Mouse (Mus musculus): ENCODE data around the gene Scyl3.

The Scyl3 gene

GRCm38 (mm10) chr1:163931801-163932200 is 2.9 kb downstream of the Scyl3 start:
- ChIA-PET POLR2A (interaction anchor here in 3 of 4 experiments (1.1 to 4.2 kb wide), 9 partner anchors 10 to 314 kb away, joined by 3 to 24 read pairs (median 4); partner anchors contain the start of genes BC055324 (in 2 of the 3) and Mettl18 (in 2 of the 3)), CTCF (no interaction called here)

DNA sequence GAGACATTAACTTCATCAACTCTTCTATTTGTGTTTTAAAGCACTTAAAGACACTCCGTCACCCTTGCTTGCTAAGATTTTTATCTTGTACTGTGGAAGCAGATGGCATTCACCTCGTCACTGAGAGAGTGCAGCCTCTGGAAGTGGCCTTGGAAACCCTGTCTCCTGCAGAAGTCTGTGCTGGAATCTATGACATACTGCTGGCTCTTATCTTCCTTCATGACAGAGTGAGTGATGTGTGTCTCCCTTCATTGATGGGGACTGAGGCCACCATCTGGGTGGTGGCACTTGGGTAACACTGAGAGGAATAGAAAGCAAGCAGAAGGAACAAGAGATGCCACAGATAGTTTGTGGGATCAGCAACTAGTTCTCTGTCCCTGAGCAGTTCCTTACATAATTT is 5.7 kb downstream of the Scyl3 start:
- POLR2A ChIA-PET = interaction anchor here in 2 of 4 experiments (1.1 to 1.6 kb wide), 2 partner anchors 11 to 13 kb away, joined by 3 read pairs; no protein-coding TSS in a partner anchor
- CTCF ChIA-PET = interaction anchor here in 1 of 4 experiments (1.5 kb wide), 1 partner anchor 204 kb away, joined by 4 read pairs; no protein-coding TSS in a partner anchor

DNA sequence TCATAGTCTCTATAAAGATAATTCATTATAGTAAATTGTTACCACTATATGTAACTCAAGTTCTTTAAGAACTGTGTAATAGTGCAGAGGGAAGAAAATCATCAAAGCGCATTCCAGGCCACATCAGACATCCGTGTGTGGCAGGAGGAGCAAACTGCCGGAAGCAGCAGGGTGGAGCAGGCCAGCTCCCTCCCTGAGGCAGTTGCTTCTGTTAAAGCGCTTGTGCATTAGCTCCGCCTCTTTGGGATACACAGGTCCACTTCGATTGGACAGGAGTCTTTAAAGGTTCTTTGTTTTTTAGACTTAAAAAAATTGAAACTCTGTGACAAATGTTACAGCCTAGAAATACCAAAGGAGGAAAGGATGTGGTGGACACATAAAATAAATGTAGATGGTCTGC is 13.2 kb downstream of the Scyl3 start:
- ChIA-PET POLR2A (interaction anchor here in 2 of 4 experiments (1.0 to 5.2 kb wide), 4 partner anchors 10 to 53 kb away, joined by 3 to 24 read pairs (median 4); partner anchors contain the start of genes BC055324 (in 1 of the 2) and Mettl18 (in 1 of the 2)), CTCF (interaction anchor here in 1 of 4 experiments (0.6 kb wide), 1 partner anchor 50 kb away, joined by 4 read pairs; no protein-coding TSS in a partner anchor)

DNA sequence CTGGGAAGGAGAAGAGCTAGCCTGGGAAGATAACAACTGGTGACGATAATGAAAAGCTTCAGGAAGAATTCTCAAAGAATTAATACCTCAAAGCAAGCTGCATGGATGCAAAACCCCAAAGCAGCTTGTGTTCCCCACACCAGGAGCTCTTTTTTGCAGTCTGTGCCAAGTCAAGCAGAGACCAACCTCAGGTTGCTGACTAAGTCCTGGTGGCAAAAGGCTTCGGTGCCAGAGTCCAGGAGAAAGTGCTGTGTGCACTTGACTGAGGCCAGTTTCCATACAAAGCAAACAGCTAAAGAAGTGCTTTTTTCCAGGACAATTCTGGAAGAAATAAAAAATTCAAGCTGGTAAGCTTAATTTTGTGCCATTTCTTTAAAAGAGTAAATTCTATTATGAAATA is 24.5 kb downstream of the Scyl3 start:
- ChIA-PET POLR2A (interaction anchor here in 1 of 4 experiments (0.9 to 2.1 kb wide), 5 partner anchors 9 to 41 kb away, joined by 3 to 11 read pairs (median 5); partner anchors contain the start of genes BC055324, Mettl18 and Scyl3), CTCF (no interaction called here)

- POLR2A ChIA-PET = interaction anchor here in 1 of 4 experiments (1.3 kb wide), 1 partner anchor 25 kb away, joined by 4 read pairs; no protein-coding TSS in a partner anchor
- CTCF ChIA-PET = no interaction called here
These were observed 29.1 kb downstream of the Scyl3 start for GRCm38 (mm10) chr1:163958036-163958435.

DNA sequence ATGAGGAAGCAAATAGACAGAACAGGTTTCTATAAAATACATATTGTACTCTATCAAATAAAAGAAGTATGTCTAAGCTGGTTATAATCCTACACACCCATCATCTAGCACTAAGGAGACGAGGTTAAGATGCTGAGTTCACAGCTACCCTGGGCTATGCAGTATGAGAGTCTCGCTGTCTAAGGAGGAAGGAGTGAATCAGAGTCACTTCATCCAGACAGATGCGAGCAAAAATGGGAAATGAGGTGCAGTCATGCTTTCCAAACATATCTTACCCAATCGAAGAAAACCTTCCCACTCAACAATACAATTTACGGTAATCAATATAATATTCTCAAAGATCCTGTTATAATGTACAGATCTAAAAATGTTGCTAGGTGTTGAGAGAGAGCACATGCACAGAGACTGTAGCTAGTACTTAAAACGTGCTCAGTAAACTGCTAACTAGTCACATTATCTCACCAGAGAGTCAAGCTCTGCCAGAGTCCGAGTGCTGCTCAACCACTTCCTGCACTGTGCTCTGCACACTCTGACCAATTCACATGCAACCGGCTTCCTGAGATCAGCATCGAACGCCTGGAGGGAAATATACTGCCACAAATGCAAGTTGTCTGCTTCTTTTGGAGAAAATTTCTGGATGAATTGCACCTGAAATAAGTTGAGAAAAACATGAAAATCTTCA is 35.2 kb downstream of the Scyl3 start:
- CTCF ChIA-PET = interaction anchor here in 1 of 4 experiments (0.5 kb wide), 1 partner anchor 50 kb away, joined by 4 read pairs; no protein-coding TSS in a partner anchor
- POLR2A ChIA-PET = interaction anchor here in 1 of 4 experiments (2.8 kb wide), 1 partner anchor 11 kb away, joined by 11 read pairs; no protein-coding TSS in a partner anchor

GRCm38 (mm10) chr1:163974471-163974870 is 45.6 kb downstream of the Scyl3 start:
- ChIA-PET POLR2A (interaction anchor here in 2 of 4 experiments (1.0 to 1.3 kb wide), 3 partner anchors 20 to 28 kb away, joined by 3 read pairs; partner anchors contain the start of genes BC055324 (in 1 of the 2) and Mettl18 (in 1 of the 2)), CTCF (no interaction called here)

DNA sequence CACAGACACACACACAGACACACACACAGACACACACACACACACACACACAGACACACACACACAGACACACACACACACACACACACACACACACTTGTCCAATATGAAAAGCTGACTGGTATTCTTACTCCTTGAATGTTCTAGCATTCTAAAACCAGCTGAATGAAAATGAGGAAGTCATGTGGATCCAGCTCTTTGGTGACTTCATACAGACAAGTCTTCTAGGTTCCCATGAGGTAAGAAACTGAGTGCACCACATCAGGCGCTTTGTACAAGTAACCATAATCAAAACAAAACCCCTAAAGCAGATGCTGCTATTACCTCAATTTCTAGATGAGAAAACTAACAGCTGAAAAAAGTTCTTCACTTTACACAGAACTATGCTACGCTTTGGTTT is 46.2 kb downstream of the Scyl3 start:
- CTCF ChIA-PET = no interaction called here
- POLR2A ChIA-PET = interaction anchor here in 2 of 4 experiments (1.0 kb wide), 3 partner anchors 9 to 27 kb away, joined by 3 read pairs; partner anchors contain the start of genes BC055324 (in 1 of the 2) and Mettl18 (in 1 of the 2)

DNA sequence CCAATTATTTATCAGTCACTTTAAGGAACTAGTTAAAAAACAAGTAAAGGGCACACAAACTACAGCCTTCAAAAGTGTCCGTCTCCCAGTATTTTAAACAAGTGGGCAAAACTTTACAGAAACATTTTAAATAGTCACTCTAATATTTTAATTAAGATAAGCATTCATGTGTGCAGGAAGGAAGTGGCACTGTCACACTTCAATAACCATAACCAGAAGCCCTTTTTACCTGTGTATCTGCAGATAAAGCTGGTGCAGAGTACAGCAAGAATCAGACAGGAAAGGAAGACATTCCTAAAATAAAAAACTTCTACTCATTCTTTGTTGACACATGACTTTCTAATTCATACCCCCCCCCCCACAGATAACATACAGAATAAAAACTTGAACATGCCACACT is 47.6 kb downstream of the Scyl3 start:
- ChIA-PET CTCF (no interaction called here), POLR2A (interaction anchor here in 2 of 4 experiments (0.6 kb wide), 2 partner anchors 79 to 1202 kb away, joined by 3 to 4 read pairs; no protein-coding TSS in a partner anchor)

GRCm38 (mm10) chr1:163992371-163992770 is 63.5 kb downstream of the Scyl3 start:
- ChIA-PET POLR2A (interaction anchor here in 3 of 4 experiments (0.6 to 1.5 kb wide), 5 partner anchors 9 to 300 kb away, joined by 3 to 5 read pairs (median 3); no protein-coding TSS in a partner anchor), CTCF (interaction anchor here in 1 of 4 experiments (0.7 kb wide), 1 partner anchor 50 kb away, joined by 4 read pairs; no protein-coding TSS in a partner anchor)

- POLR2A ChIA-PET = interaction anchor here (0.6 to 2.7 kb wide), 30 partner anchors 8 to 1466 kb away, joined by 3 to 15 read pairs (median 5); partner anchors contain the start of genes Blzf1 (in 2 of the 4), Dcaf6 (in 1 of the 4), Kifap3 (in 1 of the 4) and Mpc2 (in 1 of the 4)
- CTCF ChIA-PET = interaction anchor here in 1 of 4 experiments (0.9 to 1.0 kb wide), 2 partner anchors 26 to 33 kb away, joined by 3 to 4 read pairs; no protein-coding TSS in a partner anchor
These were observed 65.3 kb downstream of the Scyl3 start for GRCm38 (mm10) chr1:163994173-163994720.

DNA sequence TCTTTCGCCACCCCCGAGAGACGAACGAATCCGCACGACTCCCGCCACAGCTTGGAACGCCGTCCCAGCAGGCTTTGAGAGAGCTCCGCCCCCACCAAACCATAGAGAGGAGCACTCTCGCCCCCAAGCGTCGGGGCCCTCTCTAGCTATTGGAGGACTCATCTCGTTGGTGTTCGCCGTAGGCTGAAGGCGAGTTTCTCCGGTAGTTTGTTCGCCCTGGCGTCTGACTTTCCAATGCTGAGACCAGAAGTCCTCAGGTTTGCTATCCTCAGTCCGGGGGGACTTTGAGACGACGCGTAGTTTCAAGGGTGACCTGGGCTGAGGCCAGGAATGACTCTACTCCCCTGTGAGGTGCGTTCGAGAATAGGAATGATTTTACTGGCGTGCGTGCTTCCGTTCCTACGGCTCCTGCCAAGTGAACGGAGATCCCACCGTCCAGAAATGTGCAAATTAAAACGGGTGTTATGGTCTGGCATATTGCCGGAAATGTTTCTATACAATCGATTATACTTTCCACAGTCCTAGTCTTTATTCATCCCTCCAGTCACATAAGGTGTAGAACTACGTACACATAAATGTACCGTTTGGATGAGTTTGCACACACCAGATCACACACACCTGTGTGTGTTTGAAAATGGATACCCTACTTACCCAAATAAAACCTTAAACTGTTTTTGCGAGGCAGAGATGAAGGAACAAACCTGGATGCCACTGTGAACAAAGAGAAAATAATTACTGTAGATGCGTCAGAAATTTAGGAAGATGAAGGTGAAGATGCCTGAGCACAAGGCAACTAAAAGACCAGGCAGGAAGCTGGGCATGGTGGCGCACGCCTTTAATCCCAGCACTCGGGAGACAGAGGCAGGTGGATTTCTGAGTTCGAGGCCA is 66.1 kb downstream of the Scyl3 start, which contains the start of the genes BC055324 and Mettl18:
Gene BC055324, minus strand, starts transcription at position 76 of the 888 bp plus-strand sequence.
Gene Mettl18, plus strand, starts transcription at position 169 of the 888 bp plus-strand sequence.
- ChIA-PET CTCF (interaction anchor here (0.6 to 1.4 kb wide), 8 partner anchors 26 to 1436 kb away, joined by 3 to 9 read pairs (median 4); no protein-coding TSS in a partner anchor), POLR2A (interaction anchor here (0.6 to 2.7 kb wide), 35 partner anchors 9 to 1465 kb away, joined by 3 to 15 read pairs (median 4); partner anchors contain the start of genes Blzf1 (in 2 of the 4), Kifap3 (in 2 of the 4), Dcaf6 (in 1 of the 4) and Mpc2 (in 1 of the 4))

DNA sequence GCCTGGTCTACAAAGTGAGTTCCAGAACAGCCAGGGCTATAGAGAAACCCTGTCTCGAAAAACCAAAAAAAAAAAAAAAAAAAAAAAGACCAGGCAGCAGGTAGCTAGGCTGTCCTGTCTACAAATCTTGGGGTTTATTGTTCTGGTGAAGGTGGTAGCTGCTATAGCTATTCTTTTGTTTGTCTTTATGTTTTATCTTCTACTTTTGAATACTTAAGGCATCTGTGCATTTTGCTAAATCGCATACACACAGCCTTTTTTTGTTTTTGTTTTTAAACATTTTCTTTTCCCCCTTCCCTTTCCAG is 66.7 kb downstream of the Scyl3 start:
- CTCF ChIA-PET = interaction anchor here in 3 of 4 experiments (0.6 to 1.4 kb wide), 6 partner anchors 65 to 1436 kb away, joined by 3 to 9 read pairs (median 4); no protein-coding TSS in a partner anchor
- POLR2A ChIA-PET = interaction anchor here (0.7 to 2.7 kb wide), 8 partner anchors 8 to 217 kb away, joined by 3 to 15 read pairs (median 4); partner anchors contain the start of gene Kifap3 (in 1 of the 4)

DNA sequence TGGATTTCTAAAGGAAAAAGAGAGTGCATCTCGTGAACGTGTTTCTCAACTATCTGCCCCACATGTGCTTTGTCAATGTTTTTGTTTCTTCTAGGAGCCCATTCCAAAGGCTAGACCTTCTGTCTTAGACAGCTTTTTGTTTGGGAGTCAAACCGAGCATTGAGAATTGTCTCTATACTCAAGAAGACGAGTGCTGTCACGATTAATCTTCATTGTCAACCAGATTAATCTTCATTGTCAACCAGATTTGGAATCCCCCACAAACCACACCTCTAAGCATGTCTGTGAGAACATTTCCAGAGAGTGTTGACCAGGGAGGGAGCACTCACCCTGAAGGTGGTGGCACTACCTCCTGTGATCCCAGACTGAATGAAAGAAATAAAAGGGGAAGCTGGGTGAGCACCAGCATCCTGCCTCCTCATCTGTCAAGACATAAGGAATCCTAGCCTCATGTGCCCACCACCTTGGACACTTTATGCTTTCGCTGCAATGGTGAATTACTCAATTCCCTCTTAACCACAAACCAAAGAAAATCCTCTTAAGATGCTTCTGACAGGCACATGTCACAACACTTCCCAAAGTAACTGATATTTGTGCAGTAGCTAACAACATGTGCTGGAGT is 73.0 kb downstream of the Scyl3 start:
- POLR2A ChIA-PET = interaction anchor here in 2 of 4 experiments (0.7 to 1.6 kb wide), 3 partner anchors 9 to 28 kb away, joined by 3 read pairs; no protein-coding TSS in a partner anchor

GRCm38 (mm10) chr1:164004311-164004710 is 75.4 kb downstream of the Scyl3 start:
- CTCF ChIA-PET = no interaction called here
- POLR2A ChIA-PET = interaction anchor here (0.6 to 2.8 kb wide), 9 partner anchors 10 to 312 kb away, joined by 3 to 15 read pairs (median 5); partner anchors contain the start of genes BC055324 (in 3 of the 4) and Mettl18 (in 3 of the 4)

More for the DNA sequence above, 73.0 kb downstream of the Scyl3 start:
- CTCF ChIA-PET = no interaction called here

Measured in embryonic stem cell, embryonic (primary cell).